Mouse (Mus musculus) brain, embryonic 14.5 days (tissue): ENCODE measurements around the gene Grid1. TPM values are rescaled to one million over a fixed set of nuclear protein-coding genes. Genes with fewer than 3 reads are reported as not detected.
A peak's percentile ranks its signal among the peaks of the same experiment; 100 is the strongest.

Experiments
- DNase-seq: peaks from one replicate; pipeline ENCODE4 v3.0.0-alpha.2; 2011; ENCODE audit warnings: low read depth
- CTCF ChIP-seq: fragments of 200-500 bp; IDR thresholded peaks from 2 replicates; pipeline ENCODE4 v1.5.1; 2012; ENCODE audit warnings: inconsistent platforms, mild to moderate bottlenecking, moderate library complexity, borderline replicate concordance; ENCODE audit not compliant: insufficient read depth, insufficient read length; ENCODE audit errors: extremely low read depth
- POLR2A ChIP-seq: fragments of 200-500 bp; IDR thresholded peaks from 2 replicates; pipeline ENCODE4 v1.6.1; 2012; ENCODE audit warnings: mild to moderate bottlenecking, inconsistent platforms, borderline replicate concordance; ENCODE audit not compliant: poor library complexity, insufficient read depth, insufficient read length, severe bottlenecking; ENCODE audit errors: extremely low read depth
- polyA plus RNA-seq: library from polyadenylated mRNA; depleted of rRNA; stranded (reverse); fragments of >200 nt; gene quantifications from 2 replicates; pipeline ENCODE4 v1.2.3, GENCODE M21; 2012

Grid1 gene
- polyA plus RNA-seq, 1 experiment = 14.8 TPM

- DNase-seq = no peak
- TF ChIP-seq CTCF (no peak), POLR2A (no peak)
Measured at GRCm38 (mm10) chr14:34844166-34844565, 24.3 kb downstream of the Grid1 start.

GRCm38 (mm10) chr14:34846799-34847198 is 26.9 kb downstream of the Grid1 start:
- peak; percentile 74 for DNase-seq
- TF ChIP-seq CTCF (no peak), POLR2A (no peak)

GRCm38 (mm10) chr14:34847625-34848024 is 27.7 kb downstream of the Grid1 start:
- TF ChIP-seq POLR2A (no peak), CTCF (no peak)

GRCm38 (mm10) chr14:34860891-34861780 is 41.2 kb downstream of the Grid1 start:
- TF ChIP-seq POLR2A (no peak), CTCF (no peak)

More at GRCm38 (mm10) chr14:34847625-34848024, 27.7 kb downstream of the Grid1 start:
- DNase-seq = no peak

GRCm38 (mm10) chr14:34867266-34867665 is 47.4 kb downstream of the Grid1 start:
- TF ChIP-seq POLR2A = no peak
- no peak for TF ChIP-seq CTCF
- no peak for DNase-seq

More at GRCm38 (mm10) chr14:34860891-34861780, 41.2 kb downstream of the Grid1 start:
- DNase-seq = peak; percentile 30

GRCm38 (mm10) chr14:34868513-34869260 is 48.8 kb downstream of the Grid1 start:
- DNase-seq = peak; percentile 53

GRCm38 (mm10) chr14:34879996-34880395 is 60.1 kb downstream of the Grid1 start:
- TF ChIP-seq POLR2A (no peak), CTCF (no peak)
- DNase-seq = no peak

More at GRCm38 (mm10) chr14:34868513-34869260, 48.8 kb downstream of the Grid1 start:
- TF ChIP-seq POLR2A (no peak), CTCF (no peak)

GRCm38 (mm10) chr14:34880431-34881421 is 60.8 kb downstream of the Grid1 start:
- peak; percentile 37 for DNase-seq
- TF ChIP-seq POLR2A (no peak), CTCF (no peak)

- no peak for DNase-seq
- TF ChIP-seq POLR2A (no peak), CTCF (no peak)
Measured at GRCm38 (mm10) chr14:34884194-34884593, 64.3 kb downstream of the Grid1 start.

- TF ChIP-seq POLR2A (no peak), CTCF (no peak)
- no peak for DNase-seq
Measured at GRCm38 (mm10) chr14:34884611-34885010, 64.7 kb downstream of the Grid1 start.

GRCm38 (mm10) chr14:34891769-34892532 is 72.0 kb downstream of the Grid1 start:
- DNase-seq = peak; percentile 54
- TF ChIP-seq POLR2A = no peak

- peak; percentile 87 for DNase-seq
- TF ChIP-seq CTCF (peak; percentile 40; the same call in 1 of the 2 replicates), POLR2A (no peak)
Measured at GRCm38 (mm10) chr14:34896253-34896982, 76.5 kb downstream of the Grid1 start.
